Mouse (Mus musculus): ENCODE data around the gene Trib3. TPM values are rescaled to one million over a fixed set of nuclear protein-coding genes. Genes with fewer than 3 reads are reported as not detected.

Gene Trib3
- polyA plus RNA-seq, 1 experiment from 2014 or later, result 6.5 TPM

GRCm38 (mm10) chr2:152345393-152345792 is 1.6 kb upstream of the Trib3 start:
- no peaks in the 10 kb centered on the region for H3K36me3 ChIP-seq
- peaks cover 46% of the 10 kb centered on the region for H3K4me1 ChIP-seq
- H3K27me3 ChIP-seq (replicated peaks), result no peaks in the 10 kb centered on the region
- no peak for ATAC-seq (ENCODE audit: extremely low read depth, insufficient number of reproducible peaks, low FRiP score, low TSS enrichment)
- WGBS, result 68% methylated on average over 6 of the region's 6 CpGs
- H3K9me3 ChIP-seq, result no peaks in the 10 kb centered on the region
- no peak overlapping the region for H3K4me3 ChIP-seq
- 0 out of 2 replicates have a peak overlapping the region, but pooled peaks have one; percentile 81 for H3K4me2 ChIP-seq
- H3K27ac ChIP-seq (replicated peaks), result no peak overlapping the region
- no peak overlapping the region for H3K9ac ChIP-seq

- H3K4me2 ChIP-seq, result peak overlapping the region; percentile 81
- H3K27ac ChIP-seq (replicated peaks), result 0 out of 2 replicates have a peak overlapping the region, but pooled peaks have one; percentile 55
- no peaks in the 10 kb centered on the region for H3K36me3 ChIP-seq
- WGBS, result 62% methylated on average over 5 of the region's 5 CpGs
- peak overlapping the region; percentile 77; the same call in 1 of the 2 replicates for H3K9ac ChIP-seq
- no peaks in the 10 kb centered on the region for H3K9me3 ChIP-seq
- no peak overlapping the region for H3K4me3 ChIP-seq
- H3K27me3 ChIP-seq (replicated peaks), result no peaks in the 10 kb centered on the region
- H3K4me1 ChIP-seq, result peaks cover 44% of the 10 kb centered on the region
- no peak for ATAC-seq (ENCODE audit: extremely low read depth, insufficient number of reproducible peaks, low FRiP score, low TSS enrichment)
These were observed 1.1 kb upstream of the Trib3 start for GRCm38 (mm10) chr2:152344909-152345308.

- ATAC-seq (ENCODE audit: extremely low read depth, insufficient number of reproducible peaks, low FRiP score, low TSS enrichment), result 0 out of 2 replicates have a peak, but pooled peaks have one; percentile 19
- H3K4me3 ChIP-seq, result peak overlapping the region; percentile 64
- H3K4me2 ChIP-seq, result peak overlapping the region; percentile 81
- peak overlapping the region; percentile 55 for H3K27ac ChIP-seq (replicated peaks)
- 6% methylated on average over 10 of the region's 10 CpGs for WGBS
- no peaks in the 10 kb centered on the region for H3K27me3 ChIP-seq (replicated peaks)
- no peaks in the 10 kb centered on the region for H3K9me3 ChIP-seq
- no peaks in the 10 kb centered on the region for H3K36me3 ChIP-seq
- H3K9ac ChIP-seq, result peak overlapping the region; percentile 77
- H3K4me1 ChIP-seq, result peaks cover 38% of the 10 kb centered on the region
These were observed 529 bp upstream of the Trib3 start for GRCm38 (mm10) chr2:152344361-152344760.

GRCm38 (mm10) chr2:152339631-152340179 is 4.1 kb downstream of the Trib3 start:
- no peak for ATAC-seq (ENCODE audit: extremely low read depth, insufficient number of reproducible peaks, low FRiP score, low TSS enrichment)
- Histone ChIP-seq H3K4me1 (peaks cover 33% of the 10 kb centered on the region), H3K27ac (replicated peaks) (no peak overlapping the region), H3K4me2 (no peak overlapping the region; the same call in 1 of the 2 replicates), H3K4me3 (no peak overlapping the region; the same call in 1 of the 2 replicates), H3K36me3 (no peaks in the 10 kb centered on the region), H3K9me3 (no peaks in the 10 kb centered on the region), H3K9ac (no peak overlapping the region), H3K27me3 (replicated peaks) (no peaks in the 10 kb centered on the region)
- WGBS, result 83% methylated on average over 22 of the region's 22 CpGs

- 78% methylated on average over 13 of the region's 13 CpGs for WGBS
These were observed 5.5 kb downstream of the Trib3 start for GRCm38 (mm10) chr2:152338319-152338718.

GRCm38 (mm10) chr2:152337591-152338212 is 6.1 kb downstream of the Trib3 start:
- Histone ChIP-seq H3K4me3 (no peak overlapping the region), H3K27me3 (replicated peaks) (no peaks in the 10 kb centered on the region), H3K36me3 (no peaks in the 10 kb centered on the region), H3K9me3 (no peaks in the 10 kb centered on the region), H3K27ac (replicated peaks) (0 out of 2 replicates have a peak overlapping the region, but pooled peaks have one; percentile 22), H3K4me1 (peaks cover 21% of the 10 kb centered on the region), H3K4me2 (no peak overlapping the region; the same call in 1 of the 2 replicates), H3K9ac (no peak overlapping the region)
- WGBS, result 88% methylated on average over 11 of the region's 11 CpGs
- ATAC-seq (ENCODE audit: extremely low read depth, insufficient number of reproducible peaks, low FRiP score, low TSS enrichment), result no peak

More at GRCm38 (mm10) chr2:152338319-152338718, 5.5 kb downstream of the Trib3 start:
- Histone ChIP-seq H3K4me2 (no peak overlapping the region; the same call in 1 of the 2 replicates), H3K27me3 (replicated peaks) (no peaks in the 10 kb centered on the region), H3K9ac (no peak overlapping the region), H3K4me3 (no peak overlapping the region), H3K4me1 (peaks cover 27% of the 10 kb centered on the region), H3K9me3 (no peaks in the 10 kb centered on the region), H3K27ac (replicated peaks) (no peak overlapping the region), H3K36me3 (no peaks in the 10 kb centered on the region)
- no peak for ATAC-seq (ENCODE audit: extremely low read depth, insufficient number of reproducible peaks, low FRiP score, low TSS enrichment)

GRCm38 (mm10) chr2:152336856-152337255 is 7.0 kb downstream of the Trib3 start:
- H3K27ac ChIP-seq (replicated peaks), result peak overlapping the region; percentile 22

GRCm38 (mm10) chr2:152335289-152335820 is 8.5 kb downstream of the Trib3 start:
- Histone ChIP-seq H3K27me3 (replicated peaks) (no peaks in the 10 kb centered on the region), H3K4me2 (no peak overlapping the region), H3K36me3 (no peaks in the 10 kb centered on the region), H3K4me3 (no peak overlapping the region), H3K9ac (no peak overlapping the region), H3K4me1 (peaks cover 35% of the 10 kb centered on the region), H3K9me3 (no peaks in the 10 kb centered on the region), H3K27ac (replicated peaks) (no peak overlapping the region)
- no peak for ATAC-seq (ENCODE audit: extremely low read depth, insufficient number of reproducible peaks, low FRiP score, low TSS enrichment)
- WGBS, result 38% methylated on average over 11 of the region's 11 CpGs

More at GRCm38 (mm10) chr2:152336856-152337255, 7.0 kb downstream of the Trib3 start:
- Histone ChIP-seq H3K27me3 (replicated peaks) (no peaks in the 10 kb centered on the region), H3K36me3 (no peaks in the 10 kb centered on the region), H3K9ac (no peak overlapping the region), H3K9me3 (no peaks in the 10 kb centered on the region), H3K4me2 (no peak overlapping the region), H3K4me3 (no peak overlapping the region), H3K4me1 (peaks cover 21% of the 10 kb centered on the region)
- no peak for ATAC-seq (ENCODE audit: extremely low read depth, insufficient number of reproducible peaks, low FRiP score, low TSS enrichment)
- WGBS, result 81% methylated on average over 1 of the region's 1 CpGs

- WGBS, result 59% methylated on average over 4 of the region's 4 CpGs
- Histone ChIP-seq H3K27me3 (replicated peaks) (no peaks in the 10 kb centered on the region), H3K4me2 (0 out of 2 replicates have a peak overlapping the region, but pooled peaks have one; percentile 83), H3K9me3 (no peaks in the 10 kb centered on the region), H3K9ac (no peak overlapping the region), H3K27ac (replicated peaks) (no peak overlapping the region), H3K4me1 (peaks cover 39% of the 10 kb centered on the region), H3K4me3 (no peak overlapping the region), H3K36me3 (peaks cover 16% of the 10 kb centered on the region)
- ATAC-seq (ENCODE audit: extremely low read depth, insufficient number of reproducible peaks, low FRiP score, low TSS enrichment), result no peak
These were observed 10.4 kb downstream of the Trib3 start for GRCm38 (mm10) chr2:152333345-152334006.

GRCm38 (mm10) chr2:152332101-152332825 is 11.6 kb downstream of the Trib3 start, which contains the start of gene Rbck1:
Gene Rbck1, minus strand, starts transcription at chr2:152332653.
- peak within 1 kb of the TSS; percentile 83 for H3K4me2 ChIP-seq
- H3K27me3 ChIP-seq (replicated peaks), result no peaks in the 10 kb centered on the region
- H3K9me3 ChIP-seq, result no peaks in the 10 kb centered on the region
- H3K9ac ChIP-seq, result peak within 1 kb of the TSS; percentile 92
- H3K4me1 ChIP-seq, result peaks cover 35% of the 10 kb centered on the region
- H3K4me3 ChIP-seq, result peak within 1 kb of the TSS; percentile 86
- peaks cover 28% of the 10 kb centered on the region for H3K36me3 ChIP-seq
- WGBS, result under 1% methylated on average over 53 of the region's 54 CpGs
- H3K27ac ChIP-seq (replicated peaks), result peak within 1 kb of the TSS; percentile 96
- ATAC-seq (ENCODE audit: extremely low read depth, insufficient number of reproducible peaks, low FRiP score, low TSS enrichment), result peak; percentile 91
